Mouse (Mus musculus): Measurements from ENCODE around the gene Hip1. TPM values are rescaled to one million over a fixed set of nuclear protein-coding genes. Genes with fewer than 3 reads are reported as not detected.
A peak's percentile ranks its signal among the peaks of the same experiment; 100 is the strongest.

Gene Hip1
- polyA plus RNA-seq, 1 experiment from 2014 or later, result 74.3 TPM

GRCm38 (mm10) chr5:135478877-135479600 is 65.9 kb downstream of the Hip1 start:
- DNase-seq (ENCODE audit: low read depth, low spot score) (no peak), ATAC-seq (no peak)
- TF ChIP-seq CTCF (IDR thresholded peaks at IDR 0.05), result no peak
- in situ Hi-C loops (cut with MboI; ENCODE audit: low pct_unique_long_range_greater_than_20kb), result no loop called here
- H3K27me3 ChIP-seq, result no peaks in the 10 kb centered on the region
- POLR2A ChIA-PET, result interaction anchor here (1.4 kb wide), 1 partner anchor 13 kb away, joined by 3 read pairs; no protein-coding TSS in a partner anchor
- CTCF ChIA-PET, result interaction anchor here (1.2 to 1.4 kb wide), 2 partner anchors 10 to 19 kb away, joined by 3 to 5 read pairs; no protein-coding TSS in a partner anchor

GRCm38 (mm10) chr5:135476199-135476598 is 68.7 kb downstream of the Hip1 start:
- no peaks in the 10 kb centered on the region for H3K27me3 ChIP-seq
- DNase-seq (ENCODE audit: low read depth, low spot score) (no peak), ATAC-seq (no peak)
- in situ Hi-C loops (cut with MboI; ENCODE audit: low pct_unique_long_range_greater_than_20kb), result no loop called here
- POLR2A ChIA-PET, result no interaction called here
- no peak for TF ChIP-seq CTCF (IDR thresholded peaks at IDR 0.05)
- CTCF ChIA-PET, result no interaction called here

GRCm38 (mm10) chr5:135472405-135472804 is 72.5 kb downstream of the Hip1 start:
- DNase-seq (ENCODE audit: low read depth, low spot score), result no peak
- H3K27me3 ChIP-seq, result no peaks in the 10 kb centered on the region
- ChIA-PET POLR2A (no interaction called here), CTCF (no interaction called here)
- in situ Hi-C loops (cut with MboI; ENCODE audit: low pct_unique_long_range_greater_than_20kb), result no loop called here
- no peak for ATAC-seq
- no peak for TF ChIP-seq CTCF (IDR thresholded peaks at IDR 0.05)

GRCm38 (mm10) chr5:135471747-135472146 is 73.2 kb downstream of the Hip1 start:
- ATAC-seq (no peak), DNase-seq (ENCODE audit: low read depth, low spot score) (no peak)
- CTCF ChIA-PET, result no interaction called here
- H3K27me3 ChIP-seq, result no peaks in the 10 kb centered on the region
- in situ Hi-C loops (cut with MboI; ENCODE audit: low pct_unique_long_range_greater_than_20kb), result no loop called here
- POLR2A ChIA-PET, result no interaction called here
- no peak for TF ChIP-seq CTCF (IDR thresholded peaks at IDR 0.05)

GRCm38 (mm10) chr5:135468280-135468679 is 76.6 kb downstream of the Hip1 start:
- H3K27me3 ChIP-seq, result no peaks in the 10 kb centered on the region
- ATAC-seq, result no peak
- DNase-seq (ENCODE audit: low read depth, low spot score), result no peak
- POLR2A ChIA-PET, result no interaction called here
- in situ Hi-C loops (cut with MboI; ENCODE audit: low pct_unique_long_range_greater_than_20kb), result no loop called here
- CTCF ChIA-PET, result no interaction called here
- TF ChIP-seq CTCF (IDR thresholded peaks at IDR 0.05), result no peak

- DNase-seq (ENCODE audit: low read depth, low spot score) (no peak), ATAC-seq (no peak)
- no peaks in the 10 kb centered on the region for H3K27me3 ChIP-seq
- in situ Hi-C loops (cut with MboI; ENCODE audit: low pct_unique_long_range_greater_than_20kb), result no loop called here
- ChIA-PET CTCF (no interaction called here), POLR2A (no interaction called here)
- no peak for TF ChIP-seq CTCF (IDR thresholded peaks at IDR 0.05)
Measured at GRCm38 (mm10) chr5:135465833-135466291, 79.1 kb downstream of the Hip1 start.

GRCm38 (mm10) chr5:135463380-135463779 is 81.5 kb downstream of the Hip1 start:
- TF ChIP-seq CTCF (IDR thresholded peaks at IDR 0.05), result no peak
- CTCF ChIA-PET, result interaction anchor here (1.0 to 1.6 kb wide), 2 partner anchors 20 to 63 kb away, joined by 3 to 4 read pairs; no protein-coding TSS in a partner anchor
- ATAC-seq (no peak), DNase-seq (ENCODE audit: low read depth, low spot score) (no peak)
- POLR2A ChIA-PET, result interaction anchor here (1.2 kb wide), 1 partner anchor 10 kb away, joined by 5 read pairs; no protein-coding TSS in a partner anchor
- H3K27me3 ChIP-seq, result no peaks in the 10 kb centered on the region
- in situ Hi-C loops (cut with MboI; ENCODE audit: low pct_unique_long_range_greater_than_20kb), result no loop called here

- POLR2A ChIA-PET, result no interaction called here
- DNase-seq (ENCODE audit: low read depth, low spot score) (peak; percentile 20), ATAC-seq (no peak)
- in situ Hi-C loops (cut with MboI; ENCODE audit: low pct_unique_long_range_greater_than_20kb), result no loop called here
- TF ChIP-seq CTCF (IDR thresholded peaks at IDR 0.05), result no peak
- CTCF ChIA-PET, result interaction anchor here (1.1 to 1.9 kb wide), 3 partner anchors 16 to 49 kb away, joined by 3 to 5 read pairs (median 3); no protein-coding TSS in a partner anchor
- H3K27me3 ChIP-seq, result no peaks in the 10 kb centered on the region
Measured at GRCm38 (mm10) chr5:135460833-135461173, 84.1 kb downstream of the Hip1 start.

GRCm38 (mm10) chr5:135460152-135460832 is 84.6 kb downstream of the Hip1 start:
- no peak for ATAC-seq
- peak; percentile 15 for DNase-seq (ENCODE audit: low read depth, low spot score)
- POLR2A ChIA-PET, result interaction anchor here (0.9 kb wide), 1 partner anchor 30 kb away, joined by 3 read pairs; no protein-coding TSS in a partner anchor
- TF ChIP-seq CTCF (IDR thresholded peaks at IDR 0.05), result no peak
- no peaks in the 10 kb centered on the region for H3K27me3 ChIP-seq
- CTCF ChIA-PET, result interaction anchor here (1.1 to 1.9 kb wide), 5 partner anchors 15 to 60 kb away, joined by 3 to 5 read pairs (median 5); no protein-coding TSS in a partner anchor
- in situ Hi-C loops (cut with MboI; ENCODE audit: low pct_unique_long_range_greater_than_20kb), result no loop called here

GRCm38 (mm10) chr5:135459486-135459885 is 85.4 kb downstream of the Hip1 start:
- CTCF ChIA-PET, result interaction anchor here (1.2 to 1.9 kb wide), 5 partner anchors 15 to 59 kb away, joined by 3 to 5 read pairs (median 5); no protein-coding TSS in a partner anchor
- ATAC-seq, result no peak
- peak; percentile 75 for TF ChIP-seq CTCF (IDR thresholded peaks at IDR 0.05)
- POLR2A ChIA-PET, result interaction anchor here (0.8 to 0.9 kb wide), 2 partner anchors 14 to 31 kb away, joined by 3 read pairs; no protein-coding TSS in a partner anchor
- no peaks in the 10 kb centered on the region for H3K27me3 ChIP-seq
- no peak for DNase-seq (ENCODE audit: low read depth, low spot score)
- in situ Hi-C loops (cut with MboI; ENCODE audit: low pct_unique_long_range_greater_than_20kb), result no loop called here

GRCm38 (mm10) chr5:135457961-135458360 is 87.0 kb downstream of the Hip1 start:
- TF ChIP-seq CTCF (IDR thresholded peaks at IDR 0.05), result no peak
- no peaks in the 10 kb centered on the region for H3K27me3 ChIP-seq
- ATAC-seq, result no peak
- DNase-seq (ENCODE audit: low read depth, low spot score), result no peak
- POLR2A ChIA-PET, result no interaction called here
- CTCF ChIA-PET, result interaction anchor here (1.5 kb wide), 1 partner anchor 29 kb away, joined by 3 read pairs; no protein-coding TSS in a partner anchor
- in situ Hi-C loops (cut with MboI; ENCODE audit: low pct_unique_long_range_greater_than_20kb), result no loop called here

Measured in Patski (cell line).